Mouse (Mus musculus) heart, embryonic 11.5 days (tissue): ENCODE measurements around the gene Psmd3. TPM values are rescaled to one million over a fixed set of nuclear protein-coding genes. Genes with fewer than 3 reads are reported as not detected.
"Not testable (repeated sequence)": the region's sequence is repeated elsewhere in the genome, so short reads cannot be mapped to it uniquely, and the experiment has no call there.

Experiments
- ATAC-seq: fragments of 200-750 bp; cut with Nextera tagmentation; replicated peaks from 2 replicates; pipeline ENCODE4 v1.8.0; 2017; ENCODE audit warnings: moderate library complexity; ENCODE audit not compliant: insufficient number of reproducible peaks, low FRiP score, low TSS enrichment
- H3K27ac ChIP-seq: fragments of 300-500 bp; sonication (generic); 2 replicates; pipeline ENCODE4 v1.5.1; 2014; ENCODE audit warnings: mild to moderate bottlenecking, low read depth, low read length
- H3K27me3 ChIP-seq: fragments of 300-500 bp; sonication (generic); 2 replicates; pipeline ENCODE4 v1.6.1; 2014; ENCODE audit warnings: mild to moderate bottlenecking, low read length, mixed read lengths; ENCODE audit not compliant: control insufficient read depth, insufficient read depth
- H3K36me3 ChIP-seq: fragments of 300-500 bp; sonication (generic); 2 replicates; pipeline ENCODE4 v1.6.1; 2014; ENCODE audit warnings: mild to moderate bottlenecking, low read length, moderate library complexity, mixed read lengths; ENCODE audit not compliant: control insufficient read depth, insufficient read depth
- H3K4me1 ChIP-seq: fragments of 300-500 bp; sonication (generic); 2 replicates; pipeline ENCODE4 v1.6.1; 2014; ENCODE audit warnings: low read length; ENCODE audit not compliant: control insufficient read depth, insufficient read depth
- H3K4me2 ChIP-seq: fragments of 300-500 bp; sonication (generic); 2 replicates; pipeline ENCODE4 v1.6.1; 2014; ENCODE audit warnings: mild to moderate bottlenecking, moderate library complexity
- H3K4me3 ChIP-seq: fragments of 300-500 bp; sonication (generic); 2 replicates; pipeline ENCODE4 v1.5.1; 2014; ENCODE audit warnings: low read depth, low read length
- H3K9ac ChIP-seq: fragments of 300-500 bp; sonication (generic); 2 replicates; pipeline ENCODE4 v1.6.1; 2014; ENCODE audit warnings: mild to moderate bottlenecking, low read depth, low read length, moderate library complexity
- H3K9me3 ChIP-seq: fragments of 300-500 bp; sonication (generic); replicated peaks from 2 replicates; pipeline ENCODE4 v1.6.1; 2016; ENCODE audit warnings: low read length; ENCODE audit not compliant: control insufficient read depth
- WGBS: fragments of 180-500 bp; shearing (Covaris S2); extraction: QIAGEN DNeasy Blood & Tissue Kit; methylation state at CpG from one replicate; pipeline ENCODE4 v1.1.7; 2014; ENCODE audit not compliant: insufficient replicate concordance; 5-methylcytosine and 5-hydroxymethylcytosine counted together
- polyA plus RNA-seq: library from polyadenylated mRNA; unstranded; fragments of >200 nt; fragmentation: Nextera tagmentation; extraction: Ambion mirVana; gene quantifications from 2 replicates; pipeline ENCODE4 v1.2.1, GENCODE M21; 2014

Gene Psmd3
- polyA plus RNA-seq = 122 and 131 TPM in 2 replicates

DNA sequence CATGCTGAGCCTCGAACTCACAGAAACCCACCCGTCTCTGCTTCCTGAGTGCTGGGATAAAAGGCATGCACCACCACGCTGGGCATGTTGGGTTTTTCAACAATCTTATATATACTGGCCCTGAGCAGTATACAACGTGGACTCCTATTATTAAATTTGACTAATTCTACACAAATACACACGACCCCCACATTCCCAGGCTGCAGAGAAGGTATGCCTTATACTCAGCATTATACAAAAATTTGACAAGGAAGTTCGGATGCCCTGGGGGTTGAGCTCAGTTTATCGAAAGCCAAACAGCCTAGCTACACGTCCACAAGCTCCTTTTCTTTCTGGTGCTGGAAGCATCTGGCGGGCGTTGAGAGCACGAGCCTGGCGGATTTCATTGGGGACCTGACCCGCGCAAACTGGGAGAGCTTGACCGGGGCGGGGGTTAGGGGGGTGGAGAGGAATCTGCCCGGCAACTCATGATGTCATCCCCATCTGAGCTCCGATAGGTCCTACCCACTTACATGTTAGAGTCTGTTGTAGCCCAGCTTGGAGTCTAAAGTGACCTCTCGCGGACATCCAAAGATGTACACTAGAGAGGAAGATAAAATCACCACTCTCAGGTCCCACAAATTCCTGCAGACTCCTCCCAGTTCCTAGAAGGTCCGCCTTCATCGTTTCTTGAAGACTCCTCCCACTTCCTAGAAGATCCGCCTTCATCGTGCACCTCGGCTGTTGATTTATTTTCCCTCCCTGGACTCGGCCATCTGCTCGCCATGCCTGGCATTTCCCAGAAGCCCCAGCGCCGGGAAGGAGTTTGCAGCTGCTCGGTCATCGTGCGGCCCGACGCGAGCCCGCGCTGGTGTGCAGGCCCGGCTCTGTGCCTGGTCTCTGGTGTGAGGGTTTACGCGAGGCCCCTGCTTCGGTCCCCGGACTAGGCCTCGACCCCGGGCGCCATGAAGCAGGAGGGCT is at the start of gene Psmd3:
Gene Psmd3, plus strand, starts transcription at position 769 of the 960 bp plus-strand sequence.
- peak within 1 kb of the TSS; percentile 72 for H3K27ac ChIP-seq
- peaks cover 7% of the 10 kb centered on the region; the same call in 1 of the 2 replicates for H3K4me1 ChIP-seq
- H3K36me3 ChIP-seq = peaks cover 13% of the 10 kb centered on the region
- no peaks in the 10 kb centered on the region for H3K9me3 ChIP-seq
- no peaks in the 10 kb centered on the region for H3K27me3 ChIP-seq
- peak within 1 kb of the TSS; percentile 99 for H3K4me3 ChIP-seq
- H3K4me2 ChIP-seq = peak within 1 kb of the TSS; percentile 88
- ATAC-seq = peak; percentile 90
- 4% methylated on average over 45 of the region's 45 CpGs for WGBS
- H3K9ac ChIP-seq = peak within 1 kb of the TSS; percentile 97

GRCm38 (mm10) chr11:98635312-98635970 is 46.9 kb upstream of the Psmd3 start:
- not testable (repeated sequence) for H3K27ac ChIP-seq, H3K4me1 ChIP-seq, H3K9ac ChIP-seq, H3K36me3 ChIP-seq, H3K4me2 ChIP-seq, ATAC-seq, H3K9me3 ChIP-seq, H3K27me3 ChIP-seq, H3K4me3 ChIP-seq
- 32% methylated on average over 10 of the region's 10 CpGs for WGBS

DNA sequence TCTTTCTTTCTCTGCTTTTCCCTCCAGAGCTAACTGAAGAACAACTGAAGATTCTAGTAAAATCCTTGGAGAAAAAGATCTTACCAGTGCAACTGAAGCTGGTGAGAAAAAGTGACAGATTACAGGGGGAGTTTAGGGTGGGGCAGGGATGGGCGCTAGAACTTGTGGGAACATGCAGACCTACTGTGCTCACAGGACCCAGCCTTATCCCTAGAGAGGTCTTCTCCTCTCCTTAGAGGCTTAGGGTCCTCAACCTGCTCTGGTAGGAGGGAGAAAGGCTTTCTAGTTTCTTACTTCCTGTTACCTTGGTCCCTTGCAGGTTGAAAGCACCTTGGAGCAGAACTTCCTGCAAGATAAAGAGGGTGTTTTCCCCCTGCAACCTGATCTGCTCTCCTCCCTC is 44.9 kb upstream of the Psmd3 start:
- Histone ChIP-seq H3K9me3 (no peaks in the 10 kb centered on the region), H3K27me3 (no peaks in the 10 kb centered on the region), H3K4me3 (no peak overlapping the region), H3K27ac (no peak overlapping the region), H3K36me3 (no peaks in the 10 kb centered on the region), H3K9ac (no peak overlapping the region), H3K4me1 (no peaks in the 10 kb centered on the region), H3K4me2 (no peak overlapping the region)
- no peak for ATAC-seq
- WGBS = 58% methylated on average over 1 of the region's 1 CpGs

GRCm38 (mm10) chr11:98640091-98640490 is 42.3 kb upstream of the Psmd3 start:
- no peaks in the 10 kb centered on the region for H3K9me3 ChIP-seq
- H3K9ac ChIP-seq = no peak overlapping the region
- no peak overlapping the region for H3K4me2 ChIP-seq
- no peaks in the 10 kb centered on the region for H3K27me3 ChIP-seq
- no peaks in the 10 kb centered on the region for H3K36me3 ChIP-seq
- ATAC-seq = no peak
- no peaks in the 10 kb centered on the region for H3K4me1 ChIP-seq
- no peak overlapping the region for H3K27ac ChIP-seq
- H3K4me3 ChIP-seq = no peak overlapping the region
- whole genome bisulfite sequencing = 45% methylated on average over 5 of the region's 5 CpGs

- WGBS = 76% methylated on average over 3 of the region's 3 CpGs
- no peak overlapping the region for H3K4me2 ChIP-seq
- no peaks in the 10 kb centered on the region for H3K36me3 ChIP-seq
- H3K27me3 ChIP-seq = peaks cover 4% of the 10 kb centered on the region
- no peaks in the 10 kb centered on the region for H3K4me1 ChIP-seq
- no peak for ATAC-seq
- H3K9ac ChIP-seq = no peak overlapping the region
- H3K27ac ChIP-seq = no peak overlapping the region
- no peak overlapping the region for H3K4me3 ChIP-seq
- no peaks in the 10 kb centered on the region for H3K9me3 ChIP-seq
These were observed 37.6 kb upstream of the Psmd3 start for GRCm38 (mm10) chr11:98644757-98645156.

DNA sequence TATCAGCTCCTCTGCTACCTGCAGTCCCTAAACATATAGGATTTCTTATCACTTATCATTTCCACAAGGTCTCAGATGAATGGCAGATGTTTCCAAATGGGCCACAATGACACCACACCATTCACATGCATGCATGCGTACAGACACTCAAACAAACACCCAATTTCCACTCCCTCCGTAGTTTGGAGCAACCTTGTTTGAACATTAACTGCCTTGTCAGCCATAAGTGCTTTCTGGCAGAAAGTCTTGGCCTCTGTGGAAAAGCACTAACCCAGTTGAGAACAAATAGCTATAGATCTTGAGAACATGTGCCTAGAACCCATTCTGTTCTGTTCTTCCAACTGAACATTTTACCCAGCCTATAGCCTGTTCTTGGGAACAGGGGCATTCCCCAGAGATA is 36.4 kb upstream of the Psmd3 start:
- ATAC-seq = no peak
- H3K9me3 ChIP-seq = no peaks in the 10 kb centered on the region
- peaks cover 4% of the 10 kb centered on the region for H3K27me3 ChIP-seq
- H3K36me3 ChIP-seq = no peaks in the 10 kb centered on the region
- no peak overlapping the region for H3K9ac ChIP-seq
- 86% methylated on average over 2 of the region's 2 CpGs for WGBS
- no peaks in the 10 kb centered on the region for H3K4me1 ChIP-seq
- H3K4me3 ChIP-seq = no peak overlapping the region
- H3K27ac ChIP-seq = no peak overlapping the region
- H3K4me2 ChIP-seq = no peak overlapping the region

DNA sequence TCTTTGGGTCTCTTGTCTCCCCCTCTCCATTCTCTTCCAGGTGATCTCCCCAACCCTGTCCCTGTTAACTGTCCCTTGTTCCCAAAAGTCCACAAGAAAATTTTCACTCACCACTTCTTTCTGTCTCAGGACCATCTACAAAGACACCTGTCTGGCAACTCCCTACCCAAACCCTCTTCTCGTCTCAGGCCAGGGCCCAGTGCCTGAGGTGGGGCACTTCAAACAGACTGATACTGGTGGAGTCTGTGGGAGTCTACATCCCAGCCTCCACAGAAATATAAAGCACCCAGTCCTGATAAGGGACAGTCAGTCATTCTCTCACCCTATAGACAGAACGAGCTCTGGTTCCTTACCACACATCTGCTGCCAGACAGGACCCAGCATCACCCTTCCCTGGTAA is 35.9 kb upstream of the Psmd3 start, which contains the start of gene Gsdma2:
Gene Gsdma2, plus strand, starts transcription at position 301 of the 400 bp plus-strand sequence.
- WGBS = 52% methylated on average over 2 of the region's 2 CpGs
- Histone ChIP-seq H3K9ac (no peak within 1 kb of the TSS), H3K4me2 (no peak within 1 kb of the TSS)

GRCm38 (mm10) chr11:98655076-98655475 is 27.3 kb upstream of the Psmd3 start:
- H3K4me3 ChIP-seq, H3K9me3 ChIP-seq, H3K4me1 ChIP-seq, H3K9ac ChIP-seq, H3K36me3 ChIP-seq, H3K27ac ChIP-seq, H3K27me3 ChIP-seq, ATAC-seq, H3K4me2 ChIP-seq: not testable (repeated sequence)
- 13% methylated on average over 7 of the region's 7 CpGs for WGBS

More for the DNA sequence above, 35.9 kb upstream of the Psmd3 start, which contains the start of gene Gsdma2:
- ATAC-seq = no peak
- no peaks in the 10 kb centered on the region for H3K9me3 ChIP-seq
- no peaks in the 10 kb centered on the region for H3K4me1 ChIP-seq
- H3K4me3 ChIP-seq = no peak within 1 kb of the TSS
- H3K36me3 ChIP-seq = no peaks in the 10 kb centered on the region
- H3K27me3 ChIP-seq = peaks cover 4% of the 10 kb centered on the region
- no peak within 1 kb of the TSS for H3K27ac ChIP-seq
